Mouse (Mus musculus) layer of hippocampus, postnatal 14 days (tissue): ENCODE measurements around the gene Coq8b. TPM values are rescaled to one million over a fixed set of nuclear protein-coding genes. Genes with fewer than 3 reads are reported as not detected.
"Not testable (repeated sequence)": the region's sequence is repeated elsewhere in the genome, so short reads cannot be mapped to it uniquely, and the experiment has no call there.

Experiments used
- DNase-seq, 2 experiments: peaks; one replicate each; pipeline ENCODE4 v3.0.0; 2021 to 2022; ENCODE audit warnings: low spot score in 2 of 2, mixed read lengths in 1 of 2
- total RNA-seq, 2 experiments: library from RNA; stranded (reverse); gene quantifications; 2 replicates each; pipeline ENCODE4 v1.2.3; 2021

The Coq8b gene
- total RNA-seq, 2 experiments from 2014 or later: 27.1 to 30.9 TPM

GRCm38 (mm10) chr7:27228281-27228821 is 4.5 kb upstream of the Coq8b start, which contains the start of gene Itpkc:
TSS of gene Itpkc (minus strand) at chr7:27228661.
- peak; percentile 90 to 94 for DNase-seq

GRCm38 (mm10) chr7:27228865-27229264 is 4.0 kb upstream of the Coq8b start:
- no peak for DNase-seq

GRCm38 (mm10) chr7:27230781-27231180 is 2.0 kb upstream of the Coq8b start:
- DNase-seq: no peak

GRCm38 (mm10) chr7:27231693-27232331 is 1.0 kb upstream of the Coq8b start:
- DNase-seq: peak; percentile 63 to 77

GRCm38 (mm10) chr7:27233300-27233699 is 477 bp downstream of the Coq8b start:
- DNase-seq: no peak

GRCm38 (mm10) chr7:27235726-27236125 is 2.9 kb downstream of the Coq8b start:
- no peak for DNase-seq

- no peak for DNase-seq
Measured at GRCm38 (mm10) chr7:27237527-27237926, 4.7 kb downstream of the Coq8b start.

GRCm38 (mm10) chr7:27238568-27238967 is 5.7 kb downstream of the Coq8b start:
- DNase-seq: no peak

- no peak for DNase-seq
Measured at GRCm38 (mm10) chr7:27243211-27243610, 10.4 kb downstream of the Coq8b start.

GRCm38 (mm10) chr7:27244088-27244487 is 11.3 kb downstream of the Coq8b start:
- not testable (repeated sequence) for DNase-seq

- no peak for DNase-seq
Measured at GRCm38 (mm10) chr7:27249146-27249545, 16.3 kb downstream of the Coq8b start.

GRCm38 (mm10) chr7:27249928-27250327 is 17.1 kb downstream of the Coq8b start:
- DNase-seq: no peak

- DNase-seq: no peak
Measured at GRCm38 (mm10) chr7:27251946-27252345, 19.1 kb downstream of the Coq8b start.

- no peak for DNase-seq
Measured at GRCm38 (mm10) chr7:27255721-27256120, 22.9 kb downstream of the Coq8b start.

- DNase-seq: peak; percentile 77 to 78
Measured at GRCm38 (mm10) chr7:27257046-27257851, 24.4 kb downstream of the Coq8b start.

- no peak for DNase-seq
Measured at GRCm38 (mm10) chr7:27257852-27258204, 25.0 kb downstream of the Coq8b start.

- DNase-seq: peak; percentile 89 to 94
Measured at GRCm38 (mm10) chr7:27258205-27258899, 25.5 kb downstream of the Coq8b start, which contains the start of gene Numbl. TSS of gene Numbl (plus strand) at chr7:27258433.

GRCm38 (mm10) chr7:27259271-27259721 is 26.5 kb downstream of the Coq8b start:
- DNase-seq: no peak

- DNase-seq: peak in 1 of 2 experiments; percentile 44
Measured at GRCm38 (mm10) chr7:27259771-27260170, 26.9 kb downstream of the Coq8b start.

GRCm38 (mm10) chr7:27260856-27261255 is 28.0 kb downstream of the Coq8b start:
- DNase-seq: peak in 1 of 2 experiments; percentile 50

GRCm38 (mm10) chr7:27261888-27262287 is 29.1 kb downstream of the Coq8b start:
- DNase-seq: no peak
